ENCODE assay signal across 10 mouse cellular contexts in the genomic region with DNA sequence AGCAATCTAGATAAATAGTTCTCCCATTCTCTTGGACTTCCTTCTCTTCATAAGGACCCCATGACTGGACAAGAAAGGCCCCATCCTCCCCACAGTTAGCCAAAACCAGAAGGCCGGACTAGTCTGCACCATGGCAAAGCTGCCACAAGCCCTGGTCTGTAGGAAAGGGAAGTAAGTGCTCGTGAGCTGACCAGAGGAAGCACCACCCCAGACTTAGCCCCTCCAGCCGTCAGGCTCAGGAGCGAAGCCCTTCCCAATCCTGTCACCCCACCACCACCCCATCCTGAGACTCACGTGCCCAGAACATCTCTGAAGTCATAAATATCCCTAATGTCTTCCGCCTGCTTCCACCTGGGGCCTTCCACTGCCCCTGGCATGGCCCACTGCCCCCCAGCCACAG. TPM values are rescaled to one million over a fixed set of nuclear protein-coding genes. Genes with fewer than 3 reads are reported as not detected.
DNase-seq lines count a peak whose midpoint lies in the region; ATAC-seq and TF ChIP-seq lines count a peak whose summit lies in the region.
"Had no signal": no experiment of that assay in that cellular context is flagged by ENCODE, and none has a peak within 500 bp of the region (broad histone marks: within the 10 kb centered on the region; RNA-seq: fewer than 3 reads in every experiment).

No protein-coding gene starts in this region.

- no peak for ATAC-seq in kidney, embryonic 16.5 days (ENCODE audit: low FRiP score, low TSS enrichment)
- no peak for ATAC-seq in heart, embryonic 15.5 days (replicated peaks; ENCODE audit: insufficient number of reproducible peaks, insufficient read depth, low FRiP score, low read depth)
- ATAC-seq in megakaryocyte, adult 5-6 weeks (ENCODE audit: poor library complexity, severe bottlenecking) = peak; percentile 70
- ATAC-seq: Patski had no signal

- 49% methylated on average over 6 of the region's 6 CpGs for WGBS in kidney, embryonic 16.5 days
- 71% methylated on average over 6 of the region's 6 CpGs for WGBS in heart, embryonic 15.5 days

- H3K9me3 ChIP-seq in kidney, embryonic 16.5 days (ENCODE audit: low read length) = no peaks in the 10 kb centered on the region
- no peaks in the 10 kb centered on the region for H3K9me3 ChIP-seq in heart, embryonic 15.5 days (replicated peaks)

- TF ChIP-seq CTCF in cortical plate, adult 2 months (IDR thresholded peaks at IDR 0.05; ENCODE audit: extremely low read depth, insufficient read depth, low read length) = no peak

- peak overlapping the region; percentile 78; the same call in 1 of the 2 replicates for H3K27ac ChIP-seq in kidney, embryonic 16.5 days (ENCODE audit: low read length)
- peak overlapping the region; percentile 45; the same call in 1 of the 2 replicates for H3K27ac ChIP-seq in cortical plate, adult 2 months (ENCODE audit: insufficient read depth, low read length)
- H3K27ac ChIP-seq in heart, embryonic 15.5 days = 0 out of 2 replicates have a peak overlapping the region, but pooled peaks have one; percentile 11
- H3K27ac ChIP-seq: liver, embryonic 14.5 days had no signal

- H3K9ac ChIP-seq in kidney, embryonic 16.5 days (replicated peaks; ENCODE audit: low read length) = 0 out of 2 replicates have a peak overlapping the region, but pooled peaks have one; percentile 35
- H3K9ac ChIP-seq in heart, embryonic 15.5 days = peak overlapping the region; percentile 7; the same call in 1 of the 2 replicates
- H3K9ac ChIP-seq: liver, embryonic 14.5 days had no signal

- H3K4me3 ChIP-seq in kidney, embryonic 16.5 days (ENCODE audit: low read length) = 0 out of 2 replicates have a peak overlapping the region, but pooled peaks have one; percentile 10
- peak overlapping the region; percentile 80 for H3K4me3 ChIP-seq in cortical plate, adult 2 months (ENCODE audit: insufficient read depth, low read length)
- no peak overlapping the region for H3K4me3 ChIP-seq in heart, embryonic 15.5 days

- TF ChIP-seq POLR2A in cortical plate, adult 2 months (IDR thresholded peaks at IDR 0.05; ENCODE audit: extremely low read depth, insufficient read depth, low read length) = no peak

- H3K4me1 ChIP-seq in kidney, embryonic 16.5 days (ENCODE audit: insufficient read depth, low read length) = peaks cover 37% of the 10 kb centered on the region
- H3K4me1 ChIP-seq in cortical plate, adult 2 months (ENCODE audit: control insufficient read depth, insufficient read depth, low read length) = peaks cover 5% of the 10 kb centered on the region; the same call in 1 of the 2 replicates
- H3K4me1 ChIP-seq in heart, embryonic 15.5 days (replicated peaks) = peaks cover 40% of the 10 kb centered on the region

- no peaks in the 10 kb centered on the region for H3K27me3 ChIP-seq in kidney, embryonic 16.5 days (ENCODE audit: insufficient read depth, low read length)
- no peaks in the 10 kb centered on the region for H3K27me3 ChIP-seq in heart, embryonic 15.5 days
- H3K27me3 ChIP-seq: Patski had no signal

- peaks cover 36% of the 10 kb centered on the region for H3K36me3 ChIP-seq in kidney, embryonic 16.5 days (ENCODE audit: insufficient read depth, low read length)
- peaks cover 27% of the 10 kb centered on the region; the same call in 1 of the 2 replicates for H3K36me3 ChIP-seq in heart, embryonic 15.5 days

- DNase-seq in kidney, adult 9 months = no peak
- no peak for DNase-seq in adrenal gland, postnatal 36 days
- DNase-seq in cerebellum, postnatal 14 days = no peak
- DNase-seq: cerebellum, postnatal 36 days had no signal

- peak overlapping the region; percentile 88 for H3K4me2 ChIP-seq in kidney, embryonic 16.5 days (replicated peaks; ENCODE audit: low read depth, low read length)
- peak overlapping the region; percentile 21; the same call in 1 of the 2 replicates for H3K4me2 ChIP-seq in heart, embryonic 15.5 days

RNA-seq across cellular contexts. Expression of a gene that starts 2.2 kb away (rescaled TPM):
- 110 and 117 TPM in 2 replicates for polyA plus RNA-seq in kidney, embryonic 16.5 days (2015; fragmentation: Nextera tagmentation; extraction: Ambion mirVana)
- 119 and 123 TPM in 2 replicates for polyA plus RNA-seq in cortical plate, adult 2 months (2012; rRNA removed)
- polyA plus RNA-seq in heart, embryonic 15.5 days (2015; fragmentation: Nextera tagmentation; extraction: Ambion mirVana) = 110 and 122 TPM in 2 replicates
- total RNA-seq in megakaryocyte, adult 5-6 weeks (2015) = 31.8 and 39.6 TPM in 2 replicates
- total RNA-seq in megakaryocyte, adult 5-6 weeks (2017) = 57.6 and 68.3 TPM in 2 replicates
- total RNA-seq in adrenal gland, postnatal 36 days (2021) = 10 to 100 TPM; 46.4 to 53.9 TPM

RNA-seq across cellular contexts. Expression of a gene that starts 14.8 kb away (rescaled TPM):
- polyA plus RNA-seq in kidney, embryonic 16.5 days (2015; fragmentation: Nextera tagmentation; extraction: Ambion mirVana) = 17.4 and 19.4 TPM in 2 replicates
- polyA plus RNA-seq in cortical plate, adult 2 months (2012; rRNA removed) = 13.7 and 14.3 TPM in 2 replicates
- 6.1 and 9.6 TPM in 2 replicates for polyA plus RNA-seq in heart, embryonic 15.5 days (2015; fragmentation: Nextera tagmentation; extraction: Ambion mirVana)
- total RNA-seq in megakaryocyte, adult 5-6 weeks (2015) = 10.6 and 12.0 TPM in 2 replicates
- 5.5 and 10.3 TPM in 2 replicates for total RNA-seq in megakaryocyte, adult 5-6 weeks (2017)
- 10 to 100 TPM; 14.0 to 15.4 TPM for total RNA-seq in adrenal gland, postnatal 36 days (2021)

RNA-seq across cellular contexts. Expression of a gene that starts 34.6 kb away (rescaled TPM):
- polyA plus RNA-seq in kidney, embryonic 16.5 days (2015; fragmentation: Nextera tagmentation; extraction: Ambion mirVana) = 19.0 and 22.1 TPM in 2 replicates
- 24.2 and 26.6 TPM in 2 replicates for polyA plus RNA-seq in cortical plate, adult 2 months (2012; rRNA removed)
- 9.0 and 12.0 TPM in 2 replicates for polyA plus RNA-seq in heart, embryonic 15.5 days (2015; fragmentation: Nextera tagmentation; extraction: Ambion mirVana)
- total RNA-seq in megakaryocyte, adult 5-6 weeks (2015) = 47.0 and 47.6 TPM in 2 replicates
- total RNA-seq in megakaryocyte, adult 5-6 weeks (2017) = 54.7 and 64.4 TPM in 2 replicates
- total RNA-seq in adrenal gland, postnatal 36 days (2021) = 10 to 100 TPM; 25.2 to 27.2 TPM

RNA-seq across cellular contexts. Expression of a gene that starts 36.1 kb away (rescaled TPM):
- 63.5 and 66.7 TPM in 2 replicates for polyA plus RNA-seq in kidney, embryonic 16.5 days (2015; fragmentation: Nextera tagmentation; extraction: Ambion mirVana)
- 57.1 and 57.3 TPM in 2 replicates for polyA plus RNA-seq in cortical plate, adult 2 months (2012; rRNA removed)
- 36.1 and 43.9 TPM in 2 replicates for polyA plus RNA-seq in heart, embryonic 15.5 days (2015; fragmentation: Nextera tagmentation; extraction: Ambion mirVana)
- 20.1 and 23.6 TPM in 2 replicates for total RNA-seq in megakaryocyte, adult 5-6 weeks (2015)
- 14.1 and 15.9 TPM in 2 replicates for total RNA-seq in megakaryocyte, adult 5-6 weeks (2017)
- 10 to 100 TPM; 36.3 to 43.8 TPM for total RNA-seq in adrenal gland, postnatal 36 days (2021)

RNA-seq across cellular contexts. Expression of a gene that starts 36.3 kb away (rescaled TPM):
- polyA plus RNA-seq in kidney, embryonic 16.5 days (2015; fragmentation: Nextera tagmentation; extraction: Ambion mirVana) = 401 and 410 TPM in 2 replicates
- 156 and 177 TPM in 2 replicates for polyA plus RNA-seq in cortical plate, adult 2 months (2012; rRNA removed)
- polyA plus RNA-seq in heart, embryonic 15.5 days (2015; fragmentation: Nextera tagmentation; extraction: Ambion mirVana) = 232 and 253 TPM in 2 replicates
- total RNA-seq in megakaryocyte, adult 5-6 weeks (2015) = 255 and 284 TPM in 2 replicates
- 427 and 451 TPM in 2 replicates for total RNA-seq in megakaryocyte, adult 5-6 weeks (2017)
- total RNA-seq in adrenal gland, postnatal 36 days (2021) = 100 to 1,000 TPM; 193 to 213 TPM

Comparison
In these comparisons a context has a peak if more than half of its experiments do, and no peak if none do; other contexts are left out.
1. H3K27ac ChIP-seq: peak in every context shown above with its lines; median percentile 78 in kidney, embryonic 16.5 days; 45 in cortical plate, adult 2 months; 11 in heart, embryonic 15.5 days.